Mouse (Mus musculus): ENCODE measurements around the gene Atp5e. TPM values are rescaled to one million over a fixed set of nuclear protein-coding genes. Genes with fewer than 3 reads are reported as not detected.

The Atp5e gene
- polyA plus RNA-seq, 1 experiment from 2014 or later = 851 TPM

- H3K27ac ChIP-seq (replicated peaks) = peak overlapping the region; percentile 30; the same call in 1 of the 2 replicates
- peak overlapping the region; percentile 68 for H3K9ac ChIP-seq (ENCODE audit: low read length)
- H3K9me3 ChIP-seq (ENCODE audit: control insufficient read depth, low read length) = no peaks in the 10 kb centered on the region
- peaks cover 8% of the 10 kb centered on the region for H3K4me1 ChIP-seq (replicated peaks; ENCODE audit: control insufficient read depth, insufficient read depth)
- TF ChIP-seq EP300 (optimal IDR thresholded peaks at IDR 0.05) (no peak), CTCF (IDR thresholded peaks at IDR 0.05; ENCODE audit: low read depth) (no peak)
- 60% methylated on average over 5 of the region's 5 CpGs for WGBS
- ATAC-seq (ENCODE audit: low FRiP score, low TSS enrichment) = no peak
- no peak for DNase-seq (ENCODE audit: low spot score)
- H3K4me2 ChIP-seq (replicated peaks; ENCODE audit: low read depth) = peak overlapping the region; percentile 83; the same call in 1 of the 2 replicates
- no peaks in the 10 kb centered on the region for H3K27me3 ChIP-seq (ENCODE audit: control insufficient read depth, insufficient read depth, low read length)
- no peaks in the 10 kb centered on the region for H3K36me3 ChIP-seq (ENCODE audit: control insufficient read depth, insufficient read depth, low read length)
- H3K4me3 ChIP-seq (ENCODE audit: low read depth, low read length) = no peak overlapping the region; the same call in 1 of the 2 replicates
Observed at GRCm38 (mm10) chr2:174439450-174439838, 24.5 kb downstream of the Atp5e start.

GRCm38 (mm10) chr2:174438737-174439449, 25.0 kb downstream of the Atp5e start, which contains the start of gene Ctsz:
Gene Ctsz (minus strand): TSS chr2:174439039.
- H3K36me3 ChIP-seq (ENCODE audit: control insufficient read depth, insufficient read depth, low read length) = no peaks in the 10 kb centered on the region
- under 1% methylated on average over 38 of the region's 38 CpGs for WGBS
- H3K4me1 ChIP-seq (replicated peaks; ENCODE audit: control insufficient read depth, insufficient read depth) = peaks cover 8% of the 10 kb centered on the region
- peak within 1 kb of the TSS; percentile 68 for H3K9ac ChIP-seq (ENCODE audit: low read length)
- TF ChIP-seq EP300 (optimal IDR thresholded peaks at IDR 0.05) = no peak
- no peak for TF ChIP-seq CTCF (IDR thresholded peaks at IDR 0.05; ENCODE audit: low read depth)
- H3K27me3 ChIP-seq (ENCODE audit: control insufficient read depth, insufficient read depth, low read length) = no peaks in the 10 kb centered on the region
- H3K27ac ChIP-seq (replicated peaks) = peak within 1 kb of the TSS; percentile 53; the same call in 1 of the 2 replicates
- peak within 1 kb of the TSS; percentile 60 for H3K4me3 ChIP-seq (ENCODE audit: low read depth, low read length)
- ATAC-seq (ENCODE audit: low FRiP score, low TSS enrichment) (peak; percentile 67), DNase-seq (ENCODE audit: low spot score) (peak; percentile 77)
- no peaks in the 10 kb centered on the region for H3K9me3 ChIP-seq (ENCODE audit: control insufficient read depth, low read length)
- H3K4me2 ChIP-seq (replicated peaks; ENCODE audit: low read depth) = peak within 1 kb of the TSS; percentile 83

- H3K4me3 ChIP-seq (ENCODE audit: low read depth, low read length) = peak overlapping the region; percentile 60
- no peaks in the 10 kb centered on the region for H3K9me3 ChIP-seq (ENCODE audit: control insufficient read depth, low read length)
- H3K9ac ChIP-seq (ENCODE audit: low read length) = peak overlapping the region; percentile 68
- peaks cover 8% of the 10 kb centered on the region for H3K4me1 ChIP-seq (replicated peaks; ENCODE audit: control insufficient read depth, insufficient read depth)
- H3K27me3 ChIP-seq (ENCODE audit: control insufficient read depth, insufficient read depth, low read length) = no peaks in the 10 kb centered on the region
- no peaks in the 10 kb centered on the region for H3K36me3 ChIP-seq (ENCODE audit: control insufficient read depth, insufficient read depth, low read length)
- no peak for TF ChIP-seq CTCF (IDR thresholded peaks at IDR 0.05; ENCODE audit: low read depth)
- TF ChIP-seq EP300 (optimal IDR thresholded peaks at IDR 0.05) = no peak
- DNase-seq (ENCODE audit: low spot score) (no peak), ATAC-seq (ENCODE audit: low FRiP score, low TSS enrichment) (no peak)
- WGBS = 69% methylated on average over 11 of the region's 11 CpGs
- H3K4me2 ChIP-seq (replicated peaks; ENCODE audit: low read depth) = peak overlapping the region; percentile 83
- peak overlapping the region; percentile 53; the same call in 1 of the 2 replicates for H3K27ac ChIP-seq (replicated peaks)
Observed at GRCm38 (mm10) chr2:174438181-174438580, 25.7 kb downstream of the Atp5e start.

- TF ChIP-seq EP300 (optimal IDR thresholded peaks at IDR 0.05) (no peak), CTCF (IDR thresholded peaks at IDR 0.05; ENCODE audit: low read depth) (no peak)
- no peaks in the 10 kb centered on the region for H3K9me3 ChIP-seq (ENCODE audit: control insufficient read depth, low read length)
- H3K27me3 ChIP-seq (ENCODE audit: control insufficient read depth, insufficient read depth, low read length) = no peaks in the 10 kb centered on the region
- peaks cover 2% of the 10 kb centered on the region; the same call in 1 of the 2 replicates for H3K36me3 ChIP-seq (ENCODE audit: control insufficient read depth, insufficient read depth, low read length)
- DNase-seq (ENCODE audit: low spot score) (no peak), ATAC-seq (ENCODE audit: low FRiP score, low TSS enrichment) (no peak)
- no peak overlapping the region for H3K27ac ChIP-seq (replicated peaks)
- peaks cover 7% of the 10 kb centered on the region for H3K4me1 ChIP-seq (replicated peaks; ENCODE audit: control insufficient read depth, insufficient read depth)
- no peak overlapping the region; the same call in 1 of the 2 replicates for H3K9ac ChIP-seq (ENCODE audit: low read length)
- H3K4me3 ChIP-seq (ENCODE audit: low read depth, low read length) = no peak overlapping the region; the same call in 1 of the 2 replicates
- WGBS = 84% methylated on average over 4 of the region's 4 CpGs
- H3K4me2 ChIP-seq (replicated peaks; ENCODE audit: low read depth) = peak overlapping the region; percentile 83
Observed at GRCm38 (mm10) chr2:174437697-174437982, 26.3 kb downstream of the Atp5e start.

GRCm38 (mm10) chr2:174436916-174437696, 26.8 kb downstream of the Atp5e start:
- no peak overlapping the region for H3K4me3 ChIP-seq (ENCODE audit: low read depth, low read length)
- peaks cover 2% of the 10 kb centered on the region; the same call in 1 of the 2 replicates for H3K36me3 ChIP-seq (ENCODE audit: control insufficient read depth, insufficient read depth, low read length)
- no peak for TF ChIP-seq EP300 (optimal IDR thresholded peaks at IDR 0.05)
- TF ChIP-seq CTCF (IDR thresholded peaks at IDR 0.05; ENCODE audit: low read depth) = no peak
- no peaks in the 10 kb centered on the region for H3K27me3 ChIP-seq (ENCODE audit: control insufficient read depth, insufficient read depth, low read length)
- DNase-seq (ENCODE audit: low spot score) = no peak
- H3K27ac ChIP-seq (replicated peaks) = no peak overlapping the region
- no peaks in the 10 kb centered on the region for H3K9me3 ChIP-seq (ENCODE audit: control insufficient read depth, low read length)
- no peak for ATAC-seq (ENCODE audit: low FRiP score, low TSS enrichment)
- WGBS = 91% methylated on average over 7 of the region's 7 CpGs
- H3K4me1 ChIP-seq (replicated peaks; ENCODE audit: control insufficient read depth, insufficient read depth) = peaks cover 4% of the 10 kb centered on the region
- H3K9ac ChIP-seq (ENCODE audit: low read length) = no peak overlapping the region
- no peak overlapping the region; the same call in 1 of the 2 replicates for H3K4me2 ChIP-seq (replicated peaks; ENCODE audit: low read depth)

All from stomach, postnatal 0 days (tissue).